Mouse (Mus musculus): ENCODE measurements around the gene Arid1a.

DNA sequence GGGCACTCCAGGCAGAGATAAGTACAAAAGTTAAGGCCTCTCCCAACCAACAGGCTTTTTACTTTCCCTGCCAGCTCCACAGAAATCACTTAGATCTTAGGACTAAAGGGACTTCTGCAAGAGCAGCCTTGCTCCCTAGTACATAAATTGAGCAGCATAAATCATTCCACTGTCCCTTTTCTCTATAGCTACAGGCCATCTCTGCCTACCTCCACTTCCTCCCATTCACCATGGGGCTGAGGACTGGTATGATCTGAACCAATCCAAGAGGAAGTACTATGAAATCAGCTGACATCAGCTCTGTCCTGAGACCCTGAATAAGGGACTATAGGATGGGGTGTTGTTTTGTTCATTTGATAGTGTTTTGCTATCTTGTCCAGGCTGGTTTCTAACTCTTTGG is 26.4 kb downstream of the Arid1a start:
- no peak for TF ChIP-seq CTCF (IDR thresholded peaks at IDR 0.05; ENCODE audit: low read depth)
- no peak for TF ChIP-seq EP300 (IDR thresholded peaks at IDR 0.05; ENCODE audit: low read depth)

All from liver, postnatal 0 days (tissue).